Mouse (Mus musculus) cortical plate, adult 2 months (tissue): ENCODE data around the gene Ceacam9. TPM values are rescaled to one million over a fixed set of nuclear protein-coding genes. Genes with fewer than 3 reads are reported as not detected.
"Not testable (repeated sequence)": the region's sequence is repeated elsewhere in the genome, so short reads cannot be mapped to it uniquely, and the experiment has no call there.

Experiments used
- H3K27ac ChIP-seq: fragments of 200-500 bp; 2 replicates; pipeline ENCODE4 v1.5.1; 2012; ENCODE audit warnings: low read length, control low read depth, inconsistent platforms; ENCODE audit not compliant: insufficient read depth
- H3K4me1 ChIP-seq: fragments of 200-500 bp; 2 replicates; pipeline ENCODE4 v1.6.1; 2011; ENCODE audit warnings: low read length; ENCODE audit not compliant: control insufficient read depth, insufficient read depth
- H3K4me3 ChIP-seq: fragments of 200-500 bp; 2 replicates; pipeline ENCODE4 v1.5.1; 2011; ENCODE audit warnings: mild to moderate bottlenecking, low read length, control low read depth; ENCODE audit not compliant: insufficient read depth
- CTCF ChIP-seq: fragments of 200-500 bp; IDR thresholded peaks from 2 replicates; pipeline ENCODE4 v1.5.1; 2011; ENCODE audit warnings: mild to moderate bottlenecking, control low read depth, low read length; ENCODE audit not compliant: insufficient read depth; ENCODE audit errors: extremely low read depth
- POLR2A ChIP-seq: fragments of 200-500 bp; IDR thresholded peaks from 2 replicates; pipeline ENCODE4 v1.6.1; 2011; ENCODE audit warnings: mild to moderate bottlenecking, low read length, control low read depth; ENCODE audit not compliant: insufficient read depth; ENCODE audit errors: extremely low read depth
- polyA plus RNA-seq: library from polyadenylated mRNA; depleted of rRNA; stranded (reverse); fragments of >200 nt; gene quantifications from 2 replicates; pipeline ENCODE4 v1.2.3, GENCODE M21; 2012; rRNA removed

The Ceacam9 gene
- 0.26 and 0.52 TPM in 2 replicates for polyA plus RNA-seq

GRCm38 (mm10) chr7:16721629-16722028 lies at the start of gene Ceacam9:
TSS of gene Ceacam9 (plus strand) at chr7:16721929.
- TF ChIP-seq CTCF (no peak), POLR2A (no peak)
- Histone ChIP-seq H3K27ac (no peak within 1 kb of the TSS), H3K4me3 (no peak within 1 kb of the TSS), H3K4me1 (no peaks in the 10 kb centered on the region)

- Histone ChIP-seq H3K4me1 (no peaks in the 10 kb centered on the region), H3K4me3 (no peak overlapping the region), H3K27ac (no peak overlapping the region)
- TF ChIP-seq POLR2A (no peak), CTCF (no peak)
These were observed 47.9 kb upstream of the Ceacam9 start for GRCm38 (mm10) chr7:16673823-16674222.

GRCm38 (mm10) chr7:16674699-16675098 lies 47.0 kb upstream of the Ceacam9 start:
- H3K4me3 ChIP-seq, H3K4me1 ChIP-seq, H3K27ac ChIP-seq: not testable (repeated sequence)

GRCm38 (mm10) chr7:16675605-16676004 lies 46.1 kb upstream of the Ceacam9 start, which contains the start of gene Ceacam15:
TSS of gene Ceacam15 (minus strand) at chr7:16675705.
- H3K27ac ChIP-seq = no peak within 1 kb of the TSS
- TF ChIP-seq POLR2A (no peak), CTCF (no peak)

GRCm38 (mm10) chr7:16680194-16680593 lies 41.5 kb upstream of the Ceacam9 start:
- H3K4me3 ChIP-seq, H3K4me1 ChIP-seq, H3K27ac ChIP-seq: not testable (repeated sequence)

More at GRCm38 (mm10) chr7:16675605-16676004, 46.1 kb upstream of the Ceacam9 start, which contains the start of gene Ceacam15:
- Histone ChIP-seq H3K4me1 (no peaks in the 10 kb centered on the region), H3K4me3 (no peak within 1 kb of the TSS)

GRCm38 (mm10) chr7:16689196-16689595 lies 32.5 kb upstream of the Ceacam9 start:
- Histone ChIP-seq H3K4me3 (no peak overlapping the region), H3K4me1 (no peaks in the 10 kb centered on the region), H3K27ac (no peak overlapping the region)
- TF ChIP-seq POLR2A = no peak
- TF ChIP-seq CTCF = no peak

- Histone ChIP-seq H3K27ac (no peak overlapping the region), H3K4me1 (no peaks in the 10 kb centered on the region), H3K4me3 (no peak overlapping the region)
- TF ChIP-seq POLR2A = no peak
- peak; percentile 57 for TF ChIP-seq CTCF
These were observed 26.7 kb upstream of the Ceacam9 start for GRCm38 (mm10) chr7:16695025-16695424.

- H3K27ac ChIP-seq = no peak overlapping the region
- H3K4me1 ChIP-seq = no peaks in the 10 kb centered on the region
- TF ChIP-seq CTCF (peak; percentile 50), POLR2A (no peak)
- no peak overlapping the region for H3K4me3 ChIP-seq
These were observed 22.7 kb upstream of the Ceacam9 start for GRCm38 (mm10) chr7:16699042-16699441.

GRCm38 (mm10) chr7:16700583-16700982 lies 21.1 kb upstream of the Ceacam9 start:
- no peak overlapping the region for H3K4me3 ChIP-seq
- no peak overlapping the region for H3K27ac ChIP-seq
- TF ChIP-seq CTCF (no peak), POLR2A (no peak)
- H3K4me1 ChIP-seq = no peaks in the 10 kb centered on the region

- TF ChIP-seq CTCF (no peak), POLR2A (no peak)
- no peak overlapping the region for H3K27ac ChIP-seq
- H3K4me1 ChIP-seq = 0 out of 2 replicates have a peak, but pooled peaks cover 1% of the 10 kb centered on the region
- H3K4me3 ChIP-seq = no peak overlapping the region
These were observed 15.3 kb upstream of the Ceacam9 start for GRCm38 (mm10) chr7:16706385-16706784.

GRCm38 (mm10) chr7:16708244-16708643 lies 13.5 kb upstream of the Ceacam9 start:
- H3K4me1 ChIP-seq = 0 out of 2 replicates have a peak, but pooled peaks cover 1% of the 10 kb centered on the region
- TF ChIP-seq CTCF (no peak), POLR2A (no peak)
- H3K4me3 ChIP-seq = no peak overlapping the region
- no peak overlapping the region for H3K27ac ChIP-seq
